Mouse (Mus musculus) gastrocnemius, postnatal 25 days (tissue): ENCODE measurements around the gene Elac2. TPM values are rescaled to one million over a fixed set of nuclear protein-coding genes. Genes with fewer than 3 reads are reported as not detected.

Source experiments
- DNase-seq: peaks from one replicate; pipeline ENCODE4 v3.0.0; 2022
- total RNA-seq, 2 experiments: library from RNA; stranded (reverse); gene quantifications; 1 replicate in 1 of 2; 2 replicates in 1 of 2; pipeline ENCODE4 v1.2.3; 2021

Elac2 gene
- total RNA-seq, 2 experiments from 2014 or later: 18.3 to 18.6 TPM

DNA sequence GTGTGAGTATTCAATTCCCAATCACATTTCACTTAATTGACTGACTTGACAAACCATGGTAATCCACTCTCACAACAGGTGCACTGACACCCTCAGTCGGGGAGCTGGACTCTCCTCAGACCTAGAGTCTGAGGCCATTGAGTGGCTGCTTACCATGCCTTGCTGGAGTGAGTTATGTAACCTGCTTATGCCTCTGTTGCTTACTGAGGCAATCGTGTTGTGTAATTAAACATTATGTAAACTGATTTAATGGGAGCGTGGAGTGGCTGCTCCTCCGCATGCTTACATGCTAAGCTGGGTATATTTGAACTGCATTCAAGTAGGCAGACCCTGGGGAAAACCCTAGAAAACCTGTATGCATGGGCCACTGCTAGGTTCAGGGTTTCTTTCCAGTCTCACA lies 41.9 kb downstream of the Elac2 start:
- DNase-seq: no peak

DNA sequence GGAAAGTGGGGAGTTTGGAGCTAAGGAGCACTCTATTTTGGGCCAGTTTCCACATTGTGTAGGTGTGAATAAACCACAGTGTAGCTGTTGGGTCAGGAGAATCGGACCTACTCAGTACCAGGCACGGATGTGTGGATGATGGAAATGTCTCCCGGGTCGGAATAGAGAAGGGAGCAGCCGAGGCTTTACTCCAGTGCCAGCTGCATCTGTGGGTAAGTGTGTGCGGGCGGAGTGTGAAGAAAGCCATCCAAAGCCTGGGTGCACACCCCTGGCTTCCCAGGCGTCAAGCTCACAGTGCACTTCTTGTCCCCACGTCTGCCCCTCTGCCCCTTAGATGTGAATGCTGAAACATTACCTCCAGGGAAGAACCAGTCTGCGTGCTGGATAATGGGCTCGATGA lies 43.9 kb downstream of the Elac2 start:
- no peak for DNase-seq

DNA sequence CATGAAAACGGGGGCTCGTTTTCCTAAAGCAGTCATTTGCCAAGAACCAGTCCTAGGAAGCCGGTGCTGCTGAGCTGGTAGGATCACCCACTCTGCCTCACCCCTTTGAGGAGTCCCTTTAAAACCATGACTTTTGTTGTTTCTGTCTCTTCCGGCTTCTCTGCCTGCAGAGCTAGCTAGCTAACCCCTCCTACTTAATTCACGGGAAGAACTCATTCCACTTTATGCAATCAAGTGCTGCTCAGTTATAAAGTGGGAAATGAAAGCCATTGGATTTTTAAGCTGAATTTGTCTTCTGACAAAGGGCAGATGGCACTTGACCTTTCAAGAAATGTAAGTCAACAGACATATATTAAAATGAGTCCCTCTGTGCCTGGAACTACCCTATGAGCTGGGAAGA lies 49.2 kb downstream of the Elac2 start:
- no peak for DNase-seq

DNA sequence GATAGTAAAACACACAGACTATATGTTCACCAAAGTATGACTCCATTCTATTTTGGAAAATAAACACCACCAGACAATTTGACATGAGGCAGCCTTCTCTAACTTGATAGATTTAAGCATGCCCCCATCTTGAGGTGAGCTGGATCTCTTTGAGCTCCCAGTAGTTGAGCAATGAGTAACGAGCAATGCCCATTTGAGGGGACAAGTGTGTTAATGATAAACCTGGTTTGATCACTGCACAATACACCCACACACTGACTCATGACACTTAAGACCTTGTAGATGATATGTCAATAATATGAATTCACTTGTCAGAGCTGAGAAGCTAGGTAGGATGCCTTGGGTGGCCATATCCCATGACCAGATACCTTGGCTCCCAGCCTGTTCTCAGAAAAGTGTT lies 51.4 kb downstream of the Elac2 start:
- no peak for DNase-seq

DNA sequence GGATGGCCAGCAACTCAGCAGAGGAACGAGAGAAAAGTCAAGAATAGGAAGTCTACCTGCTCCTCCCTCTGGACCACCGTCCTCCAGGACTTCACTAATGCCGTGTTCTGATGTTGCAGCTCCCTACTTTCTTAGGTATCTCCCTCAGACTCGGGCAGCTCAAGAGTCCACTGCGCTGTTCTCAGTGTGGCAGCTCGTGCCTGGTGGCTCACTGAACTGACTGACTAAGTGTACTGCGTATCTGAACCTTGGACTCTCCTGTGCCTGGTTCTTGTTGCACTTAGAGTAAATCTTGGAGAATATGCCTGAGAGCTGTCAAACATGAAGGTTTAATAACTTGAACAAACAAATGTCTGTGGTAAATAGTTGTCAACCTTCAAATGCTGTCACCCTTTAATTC lies 53.4 kb downstream of the Elac2 start:
- no peak for DNase-seq

DNA sequence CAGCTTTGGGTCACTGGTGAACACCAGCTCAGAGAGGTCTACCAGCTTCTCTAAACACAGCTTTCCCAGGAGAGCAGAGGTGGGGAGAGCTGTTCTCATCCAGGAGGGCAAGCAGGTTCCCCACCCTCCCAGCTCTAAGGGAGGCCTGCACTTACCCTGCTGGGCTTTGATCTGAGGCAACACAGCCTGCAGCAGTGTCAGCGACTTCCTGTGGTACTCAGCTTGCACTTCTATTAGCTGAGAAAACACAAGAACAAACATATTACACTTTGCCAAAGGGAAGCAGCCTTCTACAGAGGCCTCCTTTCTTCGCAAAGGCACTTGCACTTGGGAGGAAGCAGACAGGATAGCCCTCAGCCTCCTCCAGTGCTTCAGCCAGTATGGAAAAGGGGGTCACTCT lies 60.2 kb downstream of the Elac2 start:
- no peak for DNase-seq

DNA sequence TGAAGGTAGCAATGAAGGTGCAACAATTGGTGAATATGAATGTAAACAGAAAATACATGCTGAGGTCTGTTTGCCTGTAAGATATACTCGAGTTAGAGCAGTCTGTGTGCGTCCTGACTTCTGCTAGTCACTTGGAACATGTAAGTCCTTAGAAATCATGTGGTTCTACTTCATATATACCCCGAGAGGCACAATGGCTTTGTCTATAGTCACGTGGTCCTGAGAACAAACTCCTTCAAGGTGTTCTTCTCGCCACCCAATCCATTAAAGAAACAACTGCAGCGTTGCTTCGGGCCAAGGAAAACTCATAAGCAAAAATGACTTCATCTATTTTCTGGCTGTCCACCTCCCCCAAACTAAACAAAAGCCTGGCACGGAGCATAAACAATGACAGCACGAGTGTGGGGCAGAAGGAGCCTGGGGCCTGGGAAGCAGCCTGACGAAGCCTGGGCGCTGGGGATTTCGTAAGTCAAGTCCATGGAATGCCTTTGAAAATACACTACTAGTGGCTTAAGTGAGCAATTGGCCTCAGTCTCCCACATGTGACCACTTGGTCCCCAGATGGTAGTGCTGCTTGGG lies 60.8 kb downstream of the Elac2 start:
- DNase-seq: no peak

DNA sequence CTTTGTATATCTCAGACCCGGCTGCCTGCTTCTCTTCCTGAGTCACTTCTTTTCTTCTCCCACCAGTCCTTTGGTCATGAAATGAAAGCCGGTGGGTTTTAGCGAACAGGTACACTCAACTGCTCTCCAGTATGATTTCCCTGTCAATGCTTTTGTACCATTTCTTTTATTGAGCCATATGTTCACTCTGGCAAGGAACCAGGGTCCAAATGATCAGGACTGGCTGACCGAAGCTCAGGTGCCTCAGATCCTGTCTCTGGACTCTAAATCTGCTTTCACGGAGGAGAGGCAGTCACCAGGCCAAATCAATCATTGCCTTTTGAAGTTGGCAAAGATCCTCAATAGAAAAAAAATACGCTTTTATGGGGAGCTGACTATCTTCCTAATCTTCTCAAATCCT lies 61.7 kb downstream of the Elac2 start:
- DNase-seq: no peak

DNA sequence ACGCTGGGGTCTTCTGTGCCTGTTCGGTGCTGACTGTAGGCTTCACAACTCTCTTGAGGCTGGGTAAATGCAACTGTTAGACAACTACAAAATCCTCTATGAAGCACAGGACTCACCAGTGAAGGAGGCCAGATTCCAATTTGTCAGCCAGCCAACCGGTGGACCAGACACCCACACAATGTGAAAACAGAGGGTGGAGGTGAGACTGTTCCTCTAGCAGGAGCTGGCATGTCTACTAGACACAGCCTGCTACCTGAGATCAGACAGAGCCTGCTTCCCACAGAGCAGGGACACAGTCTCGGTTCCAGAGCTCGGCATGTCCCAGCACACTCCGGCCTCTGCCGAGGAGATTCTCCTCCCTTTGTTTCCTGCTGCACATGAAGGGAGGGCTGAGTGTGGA lies 70.3 kb downstream of the Elac2 start:
- DNase-seq: no peak

DNA sequence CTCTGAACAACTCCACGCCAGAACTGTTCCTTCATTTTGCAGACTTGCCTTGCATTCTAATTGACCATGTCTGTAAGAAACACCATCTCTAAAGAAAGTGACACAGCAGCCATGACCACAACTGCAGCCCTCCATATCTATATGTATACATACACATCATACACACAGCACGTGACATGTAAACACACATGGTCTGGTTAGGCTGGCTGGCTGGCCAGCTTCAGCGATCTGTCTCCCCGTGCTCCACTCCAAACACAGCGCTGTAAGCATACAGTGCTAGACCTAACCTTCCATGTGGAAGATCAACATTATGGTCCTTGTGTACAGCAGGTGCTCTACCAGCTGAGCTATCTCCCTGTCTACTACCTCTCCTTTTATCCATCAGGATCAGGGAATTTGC lies 72.0 kb downstream of the Elac2 start:
- DNase-seq: no peak

Other genes with a start within 250 kb of the Elac2 start
- not detected for gene 1700086D15Rik, start 180.9 kb downstream of the Elac2 start, total RNA-seq
- 1 to 10 TPM; 6.4 to 9.4 TPM for gene Arhgap44, start 183.9 kb downstream of the Elac2 start, total RNA-seq